Mouse (Mus musculus) intestine, embryonic 14.5 days (tissue): ENCODE measurements around the gene Ugt1a2. TPM values are rescaled to one million over a fixed set of nuclear protein-coding genes. Genes with fewer than 3 reads are reported as not detected.

ENCODE experiments used
- ATAC-seq: fragments of 200-750 bp; cut with Nextera tagmentation; replicated peaks from 2 replicates; pipeline ENCODE4 v1.8.0; 2017; ENCODE audit warnings: low read depth, moderate number of reproducible peaks, moderate TSS enrichment, moderate library complexity; ENCODE audit not compliant: low FRiP score, low TSS enrichment
- DNase-seq: peaks from one replicate; pipeline ENCODE4 v3.0.0-alpha.2; 2018; ENCODE audit warnings: low spot score
- H3K27ac ChIP-seq: fragments of 300-500 bp; sonication (generic); 2 replicates; pipeline ENCODE4 v1.5.1; 2014; ENCODE audit warnings: low read depth, mild to moderate bottlenecking, control low read depth
- H3K27me3 ChIP-seq: fragments of 300-500 bp; sonication (generic); replicated peaks from 2 replicates; pipeline ENCODE4 v1.6.1; 2014; ENCODE audit warnings: low read length, control low read depth; ENCODE audit not compliant: control insufficient read depth, insufficient read depth
- H3K36me3 ChIP-seq: fragments of 300-500 bp; sonication (generic); 2 replicates; pipeline ENCODE4 v1.6.1; 2014; ENCODE audit warnings: low read length, control low read depth; ENCODE audit not compliant: control insufficient read depth, insufficient read depth
- H3K4me1 ChIP-seq: fragments of 300-500 bp; sonication (generic); replicated peaks from 2 replicates; pipeline ENCODE4 v1.6.1; 2014; ENCODE audit warnings: low read length, control low read depth, mixed read lengths; ENCODE audit not compliant: control insufficient read depth, insufficient read depth
- H3K4me2 ChIP-seq: fragments of 300-500 bp; sonication (generic); 2 replicates; pipeline ENCODE4 v1.6.1; 2014; ENCODE audit warnings: low read length
- H3K4me3 ChIP-seq: fragments of 300-500 bp; sonication (generic); 2 replicates; pipeline ENCODE4 v1.5.1; 2014; ENCODE audit warnings: low read depth, low read length, control low read depth, mixed read lengths
- H3K9ac ChIP-seq: fragments of 300-500 bp; sonication (generic); 2 replicates; pipeline ENCODE4 v1.6.1; 2014; ENCODE audit warnings: mild to moderate bottlenecking, low read length
- H3K9me3 ChIP-seq: fragments of 300-500 bp; sonication (generic); 2 replicates; pipeline ENCODE4 v1.6.1; 2016; ENCODE audit warnings: low read length, control low read depth; ENCODE audit not compliant: control insufficient read depth
- WGBS: fragments of 180-500 bp; shearing (Covaris S2); extraction: QIAGEN DNeasy Blood & Tissue Kit; methylation state at CpG from one replicate; pipeline ENCODE4 v1.1.7; 2014; 5-methylcytosine and 5-hydroxymethylcytosine counted together
- polyA plus RNA-seq: library from polyadenylated mRNA; unstranded; fragments of >200 nt; fragmentation: Nextera tagmentation; extraction: Ambion mirVana; gene quantifications from 2 replicates; pipeline ENCODE4 v1.2.1, GENCODE M21; 2014

The Ugt1a2 gene
- polyA plus RNA-seq, 1 experiment from 2014 or later: 0.16 TPM

GRCm38 (mm10) chr1:88246386-88246785 lies 46.0 kb downstream of the Ugt1a2 start:
- Histone ChIP-seq H3K36me3 (no peaks in the 10 kb centered on the region), H3K9me3 (peaks cover 68% of the 10 kb centered on the region), H3K27me3 (no peaks in the 10 kb centered on the region), H3K27ac (no peak overlapping the region), H3K9ac (no peak overlapping the region), H3K4me3 (no peak overlapping the region), H3K4me2 (no peak overlapping the region), H3K4me1 (no peaks in the 10 kb centered on the region)
- DNase-seq (no peak), ATAC-seq (no peak)
- 47% methylated on average over 6 of the region's 6 CpGs for WGBS

DNA sequence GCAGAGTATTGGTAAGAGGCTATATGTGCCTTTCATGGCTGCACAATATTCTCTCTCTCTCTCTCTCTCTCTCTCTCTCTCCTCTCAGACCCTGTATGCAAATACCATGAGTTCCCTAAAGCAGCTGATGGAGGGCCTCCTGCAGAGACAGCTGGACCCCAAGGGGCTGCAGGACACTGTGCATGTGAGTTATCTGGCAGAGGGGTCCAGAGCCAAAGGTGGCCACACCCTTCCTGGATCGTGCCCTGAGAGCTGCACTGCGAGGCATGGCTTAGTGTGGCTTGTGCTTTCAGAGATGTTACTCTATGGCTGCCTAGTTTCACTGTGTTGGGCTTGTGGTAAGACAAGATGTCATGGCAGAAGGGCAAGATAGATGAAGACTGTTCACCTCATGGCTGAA lies 47.3 kb downstream of the Ugt1a2 start:
- no peak overlapping the region for H3K4me2 ChIP-seq
- H3K9me3 ChIP-seq: peaks cover 67% of the 10 kb centered on the region

GRCm38 (mm10) chr1:88248658-88249057 lies 48.3 kb downstream of the Ugt1a2 start:
- WGBS: 71% methylated on average over 4 of the region's 4 CpGs

More for the DNA sequence above, 47.3 kb downstream of the Ugt1a2 start:
- Histone ChIP-seq H3K27ac (no peak overlapping the region), H3K36me3 (no peaks in the 10 kb centered on the region), H3K9ac (no peak overlapping the region), H3K4me1 (no peaks in the 10 kb centered on the region), H3K27me3 (no peaks in the 10 kb centered on the region), H3K4me3 (no peak overlapping the region)
- DNase-seq (no peak), ATAC-seq (no peak)
- WGBS: 50% methylated on average over 2 of the region's 2 CpGs

GRCm38 (mm10) chr1:88249596-88249995 lies 49.2 kb downstream of the Ugt1a2 start:
- 78% methylated on average over 7 of the region's 7 CpGs for WGBS
- ATAC-seq: no peak
- H3K9me3 ChIP-seq: peaks cover 59% of the 10 kb centered on the region

More at GRCm38 (mm10) chr1:88248658-88249057, 48.3 kb downstream of the Ugt1a2 start:
- Histone ChIP-seq H3K27me3 (no peaks in the 10 kb centered on the region), H3K9ac (no peak overlapping the region), H3K9me3 (peaks cover 63% of the 10 kb centered on the region), H3K4me3 (no peak overlapping the region), H3K4me2 (no peak overlapping the region), H3K27ac (no peak overlapping the region), H3K4me1 (no peaks in the 10 kb centered on the region), H3K36me3 (no peaks in the 10 kb centered on the region)
- ATAC-seq (no peak), DNase-seq (no peak)

GRCm38 (mm10) chr1:88250023-88250422 lies 49.6 kb downstream of the Ugt1a2 start:
- DNase-seq: no peak
- no peak overlapping the region for H3K27ac ChIP-seq
- no peaks in the 10 kb centered on the region for H3K4me1 ChIP-seq
- H3K36me3 ChIP-seq: no peaks in the 10 kb centered on the region
- H3K9me3 ChIP-seq: peaks cover 62% of the 10 kb centered on the region
- no peak overlapping the region for H3K9ac ChIP-seq
- H3K27me3 ChIP-seq: no peaks in the 10 kb centered on the region
- no peak for ATAC-seq
- 81% methylated on average over 5 of the region's 5 CpGs for WGBS
- H3K4me3 ChIP-seq: no peak overlapping the region
- H3K4me2 ChIP-seq: no peak overlapping the region

More at GRCm38 (mm10) chr1:88249596-88249995, 49.2 kb downstream of the Ugt1a2 start:
- Histone ChIP-seq H3K4me2 (no peak overlapping the region), H3K27ac (no peak overlapping the region), H3K4me3 (no peak overlapping the region), H3K36me3 (no peaks in the 10 kb centered on the region), H3K4me1 (no peaks in the 10 kb centered on the region), H3K27me3 (no peaks in the 10 kb centered on the region), H3K9ac (no peak overlapping the region)
- no peak for DNase-seq

DNA sequence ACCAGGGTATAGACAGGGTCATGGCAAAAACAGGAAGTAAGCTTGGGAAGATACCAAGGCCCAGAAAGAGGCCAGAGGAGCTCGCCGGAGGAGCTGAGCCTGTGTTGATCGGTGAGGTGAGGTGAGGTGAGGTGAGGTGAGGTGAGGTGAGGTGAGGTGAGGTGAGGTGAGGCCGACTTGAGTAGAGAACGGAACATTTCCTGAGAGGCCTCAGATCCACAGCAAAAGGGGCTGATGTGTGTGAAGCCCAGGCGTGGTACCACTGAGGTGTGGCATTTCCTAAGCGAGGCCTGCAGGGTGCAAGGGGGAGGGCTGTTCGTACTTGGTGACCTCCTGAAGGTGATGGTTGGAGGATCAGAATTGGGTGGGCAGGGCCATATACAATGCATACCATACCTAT lies 52.7 kb downstream of the Ugt1a2 start:
- no peak for ATAC-seq
- no peak for DNase-seq
- 72% methylated on average over 8 of the region's 8 CpGs for WGBS

GRCm38 (mm10) chr1:88253540-88253939 lies 53.1 kb downstream of the Ugt1a2 start:
- Histone ChIP-seq H3K27ac (no peak overlapping the region), H3K9ac (no peak overlapping the region), H3K4me2 (no peak overlapping the region), H3K27me3 (no peaks in the 10 kb centered on the region), H3K4me3 (no peak overlapping the region), H3K4me1 (no peaks in the 10 kb centered on the region), H3K9me3 (peaks cover 62% of the 10 kb centered on the region), H3K36me3 (no peaks in the 10 kb centered on the region)
- DNase-seq: no peak
- ATAC-seq: no peak
- WGBS: 74% methylated on average over 6 of the region's 6 CpGs

More for the DNA sequence above, 52.7 kb downstream of the Ugt1a2 start:
- Histone ChIP-seq H3K36me3 (no peaks in the 10 kb centered on the region), H3K9ac (no peak overlapping the region), H3K9me3 (peaks cover 66% of the 10 kb centered on the region), H3K4me3 (no peak overlapping the region), H3K27me3 (no peaks in the 10 kb centered on the region), H3K4me2 (no peak overlapping the region), H3K4me1 (no peaks in the 10 kb centered on the region), H3K27ac (no peak overlapping the region)

- Histone ChIP-seq H3K36me3 (peaks cover 6% of the 10 kb centered on the region), H3K9ac (no peak overlapping the region), H3K27me3 (no peaks in the 10 kb centered on the region), H3K4me1 (no peaks in the 10 kb centered on the region), H3K9me3 (peaks cover 48% of the 10 kb centered on the region), H3K27ac (no peak overlapping the region), H3K4me3 (no peak overlapping the region), H3K4me2 (no peak overlapping the region)
- 86% methylated on average over 12 of the region's 12 CpGs for WGBS
- no peak for ATAC-seq
- DNase-seq: no peak
These were observed 54.5 kb downstream of the Ugt1a2 start for GRCm38 (mm10) chr1:88254793-88255465.

DNA sequence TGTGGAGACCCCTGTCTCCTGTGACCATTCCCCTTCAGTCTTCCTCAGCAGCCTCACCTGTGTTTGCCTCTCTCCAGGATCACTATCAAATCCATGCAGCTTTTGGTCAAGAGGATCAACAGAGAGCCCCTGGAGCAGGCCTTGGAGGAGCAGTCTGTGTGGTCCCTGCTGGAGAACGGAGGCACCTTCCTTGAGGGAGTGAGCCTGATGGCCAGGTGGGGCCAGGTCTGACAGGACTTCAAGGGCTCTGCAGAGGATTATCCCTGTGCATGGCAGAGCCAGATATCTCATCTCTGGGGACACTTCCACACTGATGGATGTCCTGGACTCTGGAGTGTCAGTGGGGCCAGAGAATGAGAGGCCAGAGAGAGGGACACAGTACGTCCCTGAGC lies 55.1 kb downstream of the Ugt1a2 start:
- Histone ChIP-seq H3K27me3 (no peaks in the 10 kb centered on the region), H3K9ac (no peak overlapping the region), H3K36me3 (peaks cover 11% of the 10 kb centered on the region), H3K4me3 (no peak overlapping the region), H3K9me3 (peaks cover 43% of the 10 kb centered on the region), H3K4me2 (no peak overlapping the region), H3K4me1 (no peaks in the 10 kb centered on the region), H3K27ac (no peak overlapping the region)
- no peak for ATAC-seq
- DNase-seq: no peak
- WGBS: 65% methylated on average over 2 of the region's 2 CpGs
